Mouse (Mus musculus) left cerebral cortex, adult 2 months (tissue): ENCODE results near the gene 4930469K13Rik. TPM values are rescaled to one million over a fixed set of nuclear protein-coding genes. Genes with fewer than 3 reads are reported as not detected.

ENCODE experiments used
- DNase-seq, 2 experiments: peaks; one replicate each; pipeline ENCODE4 v3.0.0; 2021 to 2022; ENCODE audit warnings: low spot score in 2 of 2, mixed read lengths in 1 of 2; ENCODE audit errors: extremely low spot score in 1 of 2
- H3K27ac ChIP-seq: fragments of 200-600 bp; 2 replicates; pipeline ENCODE4 v1.8.1; 2022
- H3K4me3 ChIP-seq: fragments of 200-600 bp; 2 replicates; pipeline ENCODE4 v1.8.1; 2022
- CTCF ChIP-seq: fragments of 200-600 bp; IDR thresholded peaks from 2 replicates; pipeline ENCODE4 v1.8.1; 2022; ENCODE audit warnings: antibody characterized with exemption, mild to moderate bottlenecking, moderate library complexity
- intact Hi-C: fragments of 180-260 bp; cut with DNase I; formaldehyde crosslinking; loops from one replicate; pipeline ENCODE4 v1.15.1; 2025
- total RNA-seq, 2 experiments: library from RNA; stranded (reverse); gene quantifications; 2 replicates each; pipeline ENCODE4 v1.2.3; 2021

The 4930469K13Rik gene
- total RNA-seq, 2 experiments from 2014 or later: not detected

DNA sequence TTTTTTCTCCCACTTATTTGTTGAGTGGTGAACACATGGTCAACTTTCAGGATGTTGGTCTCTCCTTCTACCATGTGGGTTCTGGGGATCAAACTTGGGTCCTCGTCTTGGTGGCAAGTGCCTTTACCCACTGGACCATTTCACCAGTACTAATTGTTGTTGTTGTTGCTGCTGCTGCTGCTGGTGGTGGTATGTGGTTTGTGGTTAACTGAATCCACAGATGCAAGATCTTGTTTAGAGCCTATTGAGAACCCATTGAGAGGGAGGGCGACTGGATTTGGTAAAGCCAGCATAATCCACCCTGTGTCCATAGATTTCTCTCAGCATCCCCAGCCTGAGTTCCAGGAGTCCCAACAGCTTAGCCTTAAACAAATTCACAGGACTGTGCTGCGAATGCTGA lies 97.9 kb downstream of the 4930469K13Rik start:
- Histone ChIP-seq H3K4me3 (no peak overlapping the region), H3K27ac (no peak overlapping the region)
- intact Hi-C loops: loop anchor here (10.0 kb wide), 1 partner anchor 814 kb away; no protein-coding TSS in a partner anchor
- no peak for DNase-seq
- TF ChIP-seq CTCF: no peak

GRCm38 (mm10) chr11:33998244-33998643 lies 100.1 kb downstream of the 4930469K13Rik start:
- H3K4me3 ChIP-seq: no peak overlapping the region
- no peak for TF ChIP-seq CTCF
- intact Hi-C loops: no loop called here
- H3K27ac ChIP-seq: no peak overlapping the region
- DNase-seq: no peak

DNA sequence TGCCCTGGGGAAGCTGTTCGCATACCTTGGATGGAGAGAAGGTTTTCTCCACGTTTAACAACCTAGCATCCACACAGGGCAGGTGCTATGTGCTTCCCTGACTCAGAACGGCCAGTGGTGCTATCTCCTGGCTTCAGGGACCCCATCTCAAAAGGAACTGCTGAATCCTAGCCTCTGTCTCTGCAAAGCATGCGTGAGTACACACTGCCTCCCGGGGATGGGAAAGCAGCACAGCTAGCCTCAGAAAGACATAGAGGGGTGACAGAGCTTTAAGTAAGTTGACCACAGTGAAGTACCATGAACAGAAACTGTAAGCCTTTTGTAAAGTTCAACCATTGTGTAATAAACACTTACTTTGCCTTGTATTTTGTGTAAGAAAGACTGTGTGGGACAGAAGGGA lies 104.9 kb downstream of the 4930469K13Rik start:
- no peak for TF ChIP-seq CTCF
- H3K4me3 ChIP-seq: no peak overlapping the region
- DNase-seq: no peak
- no peak overlapping the region for H3K27ac ChIP-seq
- intact Hi-C loops: no loop called here

DNA sequence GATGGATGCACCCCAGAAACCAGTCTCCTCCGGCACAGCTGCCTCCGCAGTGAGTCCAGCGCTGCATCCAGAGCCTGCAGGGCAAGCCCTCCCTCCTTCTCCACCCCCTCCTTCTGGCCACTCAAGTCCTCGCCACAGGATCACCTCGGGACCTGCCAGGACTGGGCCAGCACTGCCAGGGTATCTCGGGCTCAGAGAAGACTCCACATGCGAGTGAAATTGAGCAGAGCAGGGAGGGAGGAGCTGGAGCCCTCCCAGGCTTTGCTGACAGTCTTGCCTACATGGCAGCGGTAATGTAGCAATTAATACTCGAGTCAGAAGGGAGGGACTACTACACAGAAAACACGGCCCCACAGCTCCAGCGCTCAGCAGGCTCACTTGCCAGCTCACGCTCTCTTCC lies 105.4 kb downstream of the 4930469K13Rik start, which contains the start of gene Kcnip1:
Kcnip1 (minus strand) TSS at position 215 of the 400 bp plus-strand sequence.
- intact Hi-C loops: no loop called here
- TF ChIP-seq CTCF: no peak
- Histone ChIP-seq H3K4me3 (no peak within 1 kb of the TSS), H3K27ac (no peak within 1 kb of the TSS)
- DNase-seq: no peak

DNA sequence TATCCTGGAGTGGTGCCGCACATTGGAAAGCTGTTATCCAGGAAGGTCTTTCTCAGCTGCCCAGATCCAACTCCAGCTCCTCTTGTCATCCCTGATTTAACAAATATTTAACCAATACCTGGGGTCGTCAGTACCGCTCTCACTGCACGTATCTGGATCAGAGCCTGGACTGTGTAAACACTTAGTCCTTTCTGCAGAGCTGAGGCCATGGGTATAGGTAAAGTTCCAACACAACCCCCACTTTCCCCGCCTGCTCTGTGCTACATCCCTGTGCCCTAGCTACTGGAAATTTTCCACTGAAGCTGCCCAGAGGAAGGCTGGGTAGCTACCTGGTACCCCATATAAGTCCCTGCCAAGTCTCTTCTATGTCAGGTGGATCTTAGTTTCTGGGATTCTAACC lies 108.4 kb downstream of the 4930469K13Rik start:
- intact Hi-C loops: no loop called here
- TF ChIP-seq CTCF: no peak
- no peak overlapping the region for H3K4me3 ChIP-seq
- no peak overlapping the region for H3K27ac ChIP-seq
- no peak for DNase-seq

GRCm38 (mm10) chr11:33986525-33986924 lies 111.8 kb downstream of the 4930469K13Rik start:
- H3K4me3 ChIP-seq: no peak overlapping the region
- intact Hi-C loops: no loop called here
- H3K27ac ChIP-seq: no peak overlapping the region
- no peak for TF ChIP-seq CTCF
- DNase-seq: no peak

- no peak overlapping the region for H3K27ac ChIP-seq
- TF ChIP-seq CTCF: no peak
- intact Hi-C loops: no loop called here
- H3K4me3 ChIP-seq: no peak overlapping the region
- DNase-seq: no peak
Observed at GRCm38 (mm10) chr11:33980146-33980545, 118.2 kb downstream of the 4930469K13Rik start.

DNA sequence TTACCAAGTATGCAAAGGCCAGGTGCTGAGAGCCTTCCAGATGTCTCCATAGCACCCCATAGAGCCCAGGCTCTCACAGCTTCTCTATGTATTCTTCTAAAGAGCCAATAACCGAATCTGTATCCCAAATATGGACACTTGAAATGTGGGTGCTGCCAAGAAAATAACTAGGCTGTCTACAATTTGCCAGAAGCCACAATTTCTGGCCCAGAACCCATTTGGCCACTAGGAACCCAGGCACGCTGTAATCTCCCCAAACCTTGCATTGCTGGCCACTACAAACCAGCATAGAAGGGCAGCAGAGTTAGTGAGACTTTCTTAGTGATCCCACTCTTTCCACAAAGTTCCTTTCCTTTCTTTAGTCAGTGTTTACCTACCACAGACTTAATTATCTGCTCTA lies 123.2 kb downstream of the 4930469K13Rik start:
- Histone ChIP-seq H3K27ac (no peak overlapping the region), H3K4me3 (no peak overlapping the region)
- intact Hi-C loops: no loop called here
- DNase-seq: no peak
- TF ChIP-seq CTCF: no peak

- no peak for TF ChIP-seq CTCF
- H3K27ac ChIP-seq: no peak overlapping the region
- intact Hi-C loops: no loop called here
- DNase-seq: no peak
- H3K4me3 ChIP-seq: no peak overlapping the region
Observed at GRCm38 (mm10) chr11:33974341-33975040, 123.9 kb downstream of the 4930469K13Rik start.

DNA sequence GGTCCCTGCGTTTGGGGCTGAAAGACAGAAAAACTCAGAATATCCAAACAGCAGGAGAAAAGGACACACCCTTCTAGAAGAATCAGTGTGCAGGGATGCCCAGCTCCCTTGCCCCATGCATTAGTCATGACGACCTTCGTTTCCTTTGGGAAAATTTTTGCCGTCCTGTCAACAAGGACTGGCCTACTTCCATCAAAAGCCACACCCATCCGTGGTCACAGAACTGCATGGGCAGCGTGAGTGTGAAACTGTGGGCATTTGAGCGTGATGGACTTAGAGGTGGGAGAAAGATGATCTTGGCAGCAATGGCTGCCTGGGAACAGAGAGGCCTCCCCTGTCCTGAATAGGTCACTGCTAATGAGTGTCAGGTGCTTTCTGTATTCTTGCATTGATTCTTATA lies 126.2 kb downstream of the 4930469K13Rik start:
- intact Hi-C loops: no loop called here
- Histone ChIP-seq H3K27ac (no peak overlapping the region), H3K4me3 (no peak overlapping the region)
- no peak for DNase-seq
- TF ChIP-seq CTCF: no peak

GRCm38 (mm10) chr11:33969199-33969598 lies 129.2 kb downstream of the 4930469K13Rik start:
- intact Hi-C loops: no loop called here
- Histone ChIP-seq H3K27ac (no peak overlapping the region), H3K4me3 (no peak overlapping the region)
- no peak for DNase-seq
- no peak for TF ChIP-seq CTCF

DNA sequence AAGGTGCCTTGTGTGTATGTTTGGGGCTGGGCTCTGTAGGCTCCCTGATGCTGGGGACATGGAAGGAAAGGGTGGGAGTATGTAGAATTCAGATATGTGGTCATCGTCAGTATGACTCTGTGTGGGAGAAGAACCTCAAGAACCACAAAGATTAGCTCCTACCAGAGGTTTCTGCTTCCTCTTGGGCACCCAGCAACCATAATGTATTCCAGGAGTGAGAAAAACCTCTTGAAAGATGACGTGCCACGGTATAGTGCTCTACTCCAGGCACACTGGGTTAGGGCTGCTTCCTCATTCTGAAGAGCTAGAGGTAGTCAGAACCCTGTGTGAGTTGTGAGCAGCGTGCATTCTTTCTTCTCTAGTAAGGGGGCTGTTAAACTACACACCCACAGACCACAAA lies 130.6 kb downstream of the 4930469K13Rik start:
- intact Hi-C loops: no loop called here
- H3K4me3 ChIP-seq: no peak overlapping the region
- TF ChIP-seq CTCF: no peak
- no peak overlapping the region for H3K27ac ChIP-seq
- no peak for DNase-seq

- TF ChIP-seq CTCF: no peak
- H3K4me3 ChIP-seq: no peak overlapping the region
- H3K27ac ChIP-seq: no peak overlapping the region
- intact Hi-C loops: no loop called here
- DNase-seq: no peak
Observed at GRCm38 (mm10) chr11:33965380-33965779, 133.0 kb downstream of the 4930469K13Rik start.
